Mouse (Mus musculus) limb, embryonic 14.5 days (tissue): ENCODE data around the gene Gusb. TPM values are rescaled to one million over a fixed set of nuclear protein-coding genes. Genes with fewer than 3 reads are reported as not detected.

Source experiments
- ATAC-seq: fragments of 200-750 bp; cut with Nextera tagmentation; 2 replicates; pipeline ENCODE4 v1.8.0; 2017; ENCODE audit warnings: low read depth, moderate number of reproducible peaks, moderate TSS enrichment; ENCODE audit not compliant: low FRiP score
- DNase-seq: peaks from one replicate; pipeline ENCODE4 v3.0.0-alpha.2; 2015; ENCODE audit warnings: low spot score
- H3K27ac ChIP-seq: fragments of 300-500 bp; sonication (generic); replicated peaks from 2 replicates; pipeline ENCODE4 v1.5.1; 2014; ENCODE audit warnings: low read depth, mild to moderate bottlenecking, low read length, moderate library complexity, mixed read lengths
- H3K27me3 ChIP-seq: fragments of 300-500 bp; sonication (generic); 2 replicates; pipeline ENCODE4 v1.6.1; 2014; ENCODE audit warnings: low read length, mixed read lengths; ENCODE audit not compliant: control insufficient read depth, insufficient read depth
- H3K36me3 ChIP-seq: fragments of 300-500 bp; sonication (generic); 2 replicates; pipeline ENCODE4 v1.6.1; 2014; ENCODE audit warnings: mild to moderate bottlenecking, low read length, moderate library complexity, mixed read lengths; ENCODE audit not compliant: control insufficient read depth, insufficient read depth
- H3K4me1 ChIP-seq: fragments of 300-500 bp; sonication (generic); 2 replicates; pipeline ENCODE4 v1.6.1; 2014; ENCODE audit warnings: antibody characterized with exemption, low read length, mixed read lengths; ENCODE audit not compliant: control insufficient read depth, insufficient read depth
- H3K4me2 ChIP-seq: fragments of 300-500 bp; sonication (generic); replicated peaks from 2 replicates; pipeline ENCODE4 v1.6.1; 2014; ENCODE audit warnings: low read depth, mild to moderate bottlenecking, low read length, moderate library complexity; ENCODE audit not compliant: severe bottlenecking
- H3K4me3 ChIP-seq: fragments of 300-500 bp; sonication (generic); replicated peaks from 2 replicates; pipeline ENCODE4 v1.5.1; 2014; ENCODE audit warnings: low read length
- H3K9ac ChIP-seq: fragments of 300-500 bp; sonication (generic); 2 replicates; pipeline ENCODE4 v1.6.1; 2014; ENCODE audit warnings: mild to moderate bottlenecking, low read depth, low read length, moderate library complexity; ENCODE audit not compliant: severe bottlenecking
- H3K9me3 ChIP-seq: fragments of 300-500 bp; sonication (generic); 2 replicates; pipeline ENCODE4 v1.6.1; 2016; ENCODE audit warnings: low read length; ENCODE audit not compliant: control insufficient read depth
- POLR2A ChIP-seq: fragments of 200-500 bp; IDR thresholded peaks from 2 replicates; pipeline ENCODE4 v1.8.0; 2012; ENCODE audit warnings: inconsistent platforms, mild to moderate bottlenecking, moderate library complexity, borderline replicate concordance; ENCODE audit not compliant: insufficient read depth, insufficient read length; ENCODE audit errors: extremely low read depth
- WGBS: fragments of 180-500 bp; shearing (Covaris S2); extraction: QIAGEN DNeasy Blood & Tissue Kit; methylation state at CpG from one replicate; pipeline ENCODE4 v1.1.7; 2014; 5-methylcytosine and 5-hydroxymethylcytosine counted together
- polyA plus RNA-seq, 2 experiments: library from polyadenylated mRNA; depleted of rRNA in 1 of 2; stranded (reverse) in 1 of 2; unstranded in 1 of 2; fragments of >200 nt; fragmentation: Nextera tagmentation in 1 of 2; extraction: Ambion mirVana in 1 of 2; gene quantifications; 2 replicates each; pipeline versions ENCODE4 v1.2.1 to v1.2.3; 2012 to 2014

Gusb gene
- polyA plus RNA-seq, 2 experiments, result 37.2 to 54.4 TPM

DNA sequence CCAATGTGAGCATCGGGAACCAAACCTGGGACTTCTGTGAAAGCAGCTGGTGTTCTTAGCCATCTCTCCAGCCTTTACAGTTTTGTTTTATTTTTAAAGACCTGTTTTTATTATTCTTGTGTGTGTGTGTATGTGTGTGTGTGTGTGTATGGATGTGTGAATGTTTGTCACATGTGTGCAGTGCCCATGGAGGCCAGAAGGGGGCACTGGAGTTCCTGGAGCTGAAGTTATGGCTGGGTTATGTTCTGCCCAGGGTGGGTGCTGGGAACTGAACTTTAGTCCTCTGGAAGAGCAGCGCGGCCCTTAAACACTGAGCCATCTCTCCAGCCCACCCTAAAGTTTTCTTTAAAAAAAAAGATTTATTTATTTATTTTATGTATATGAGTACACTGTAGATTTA is 12.3 kb upstream of the Gusb start:
- H3K27ac ChIP-seq, result no peak overlapping the region
- H3K4me2 ChIP-seq, result no peak overlapping the region
- peaks cover 25% of the 10 kb centered on the region for H3K36me3 ChIP-seq
- no peaks in the 10 kb centered on the region for H3K4me1 ChIP-seq
- H3K27me3 ChIP-seq, result no peaks in the 10 kb centered on the region
- no peak overlapping the region for H3K9ac ChIP-seq
- TF ChIP-seq POLR2A, result no peak
- ATAC-seq, result no peak
- 100% methylated on average over 3 of the region's 3 CpGs for WGBS
- peaks cover 5% of the 10 kb centered on the region; the same call in 1 of the 2 replicates for H3K9me3 ChIP-seq
- DNase-seq, result no peak
- no peak overlapping the region for H3K4me3 ChIP-seq

DNA sequence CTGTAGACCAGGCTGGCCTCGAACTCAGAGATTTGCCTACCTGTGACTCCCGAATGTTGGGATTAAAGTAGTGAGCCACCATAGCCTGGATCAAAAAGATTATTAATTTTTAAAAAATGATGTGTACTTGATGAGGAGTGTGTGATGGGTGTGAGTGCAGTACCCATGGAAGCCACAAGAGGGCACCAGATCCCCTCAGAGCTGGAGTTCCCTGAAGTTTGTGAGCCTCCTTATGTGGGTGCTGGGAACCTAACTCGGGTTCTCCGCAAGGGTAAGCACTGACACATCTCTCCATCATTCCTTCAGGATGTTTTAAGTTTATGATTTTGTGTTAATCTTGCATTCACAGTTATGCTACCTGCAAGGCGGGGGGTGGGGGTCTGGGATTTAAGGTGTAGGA is 8.1 kb upstream of the Gusb start:
- DNase-seq (no peak), ATAC-seq (no peak)
- H3K4me3 ChIP-seq, result no peak overlapping the region
- no peaks in the 10 kb centered on the region for H3K27me3 ChIP-seq
- WGBS, result 95% methylated on average over 5 of the region's 5 CpGs
- TF ChIP-seq POLR2A, result no peak
- H3K36me3 ChIP-seq, result peaks cover 20% of the 10 kb centered on the region
- H3K27ac ChIP-seq, result no peak overlapping the region
- no peak overlapping the region for H3K9ac ChIP-seq
- H3K4me1 ChIP-seq, result no peaks in the 10 kb centered on the region
- peaks cover 5% of the 10 kb centered on the region; the same call in 1 of the 2 replicates for H3K9me3 ChIP-seq
- H3K4me2 ChIP-seq, result no peak overlapping the region

DNA sequence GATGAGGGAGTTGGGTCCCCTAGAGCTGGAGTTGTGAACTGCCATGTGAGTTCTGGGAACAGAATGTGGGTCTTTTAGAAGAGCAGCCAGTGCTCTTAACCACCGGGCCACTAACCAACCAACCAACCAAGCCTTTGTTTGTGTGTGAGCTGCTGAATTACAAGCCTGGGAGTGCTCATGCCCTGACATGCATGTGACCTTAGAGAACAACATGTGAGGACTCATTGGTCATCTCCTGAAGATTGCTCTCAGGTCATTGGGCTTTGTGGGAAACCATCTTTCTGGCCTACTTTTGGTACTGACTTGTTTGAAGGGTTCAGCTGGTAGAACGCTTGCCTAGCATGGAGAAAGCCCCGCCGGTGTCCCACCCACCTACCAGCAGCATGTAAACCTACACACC is 6.9 kb upstream of the Gusb start:
- DNase-seq (no peak), ATAC-seq (no peak)
- Histone ChIP-seq H3K27ac (no peak overlapping the region), H3K36me3 (peaks cover 16% of the 10 kb centered on the region), H3K4me2 (no peak overlapping the region), H3K9me3 (peaks cover 5% of the 10 kb centered on the region; the same call in 1 of the 2 replicates), H3K4me3 (no peak overlapping the region), H3K27me3 (no peaks in the 10 kb centered on the region), H3K9ac (no peak overlapping the region), H3K4me1 (no peaks in the 10 kb centered on the region)
- 98% methylated on average over 4 of the region's 4 CpGs for WGBS
- TF ChIP-seq POLR2A, result no peak

DNA sequence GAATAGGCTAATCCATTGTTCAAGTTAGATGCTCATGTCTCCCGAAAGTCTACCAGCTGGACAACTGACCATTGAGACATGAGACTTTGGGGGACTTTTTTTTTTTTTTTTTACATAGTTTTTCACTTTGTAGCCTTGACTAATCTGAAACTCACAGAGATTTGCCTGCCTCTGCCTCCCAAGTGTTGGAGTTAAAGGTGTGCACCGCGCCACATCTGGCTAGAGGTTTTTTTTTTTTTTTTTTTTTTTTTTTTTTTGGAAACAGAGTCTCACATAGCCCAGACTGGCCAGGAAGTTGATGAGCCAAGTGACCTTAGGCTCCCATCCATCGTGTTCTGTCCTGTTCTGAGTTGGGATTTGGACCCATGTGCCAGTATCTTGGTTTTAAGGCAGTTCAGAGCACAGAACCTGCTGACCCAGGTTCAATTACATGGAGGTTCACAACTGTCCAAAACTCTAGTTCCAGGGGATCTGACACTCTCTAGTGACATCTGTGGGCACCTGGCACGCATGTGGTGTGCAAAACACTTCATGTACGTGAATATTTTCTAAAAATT is 5.3 kb upstream of the Gusb start:
- DNase-seq, result no peak
- H3K36me3 ChIP-seq, result peaks cover 16% of the 10 kb centered on the region
- ATAC-seq, result no peak
- TF ChIP-seq POLR2A, result no peak
- no peak overlapping the region for H3K4me3 ChIP-seq
- peaks cover 3% of the 10 kb centered on the region; the same call in 1 of the 2 replicates for H3K4me1 ChIP-seq
- peaks cover 5% of the 10 kb centered on the region; the same call in 1 of the 2 replicates for H3K9me3 ChIP-seq
- WGBS, result 75% methylated on average over 6 of the region's 6 CpGs
- no peak overlapping the region for H3K9ac ChIP-seq
- no peak overlapping the region for H3K4me2 ChIP-seq
- H3K27ac ChIP-seq, result no peak overlapping the region
- no peaks in the 10 kb centered on the region for H3K27me3 ChIP-seq

DNA sequence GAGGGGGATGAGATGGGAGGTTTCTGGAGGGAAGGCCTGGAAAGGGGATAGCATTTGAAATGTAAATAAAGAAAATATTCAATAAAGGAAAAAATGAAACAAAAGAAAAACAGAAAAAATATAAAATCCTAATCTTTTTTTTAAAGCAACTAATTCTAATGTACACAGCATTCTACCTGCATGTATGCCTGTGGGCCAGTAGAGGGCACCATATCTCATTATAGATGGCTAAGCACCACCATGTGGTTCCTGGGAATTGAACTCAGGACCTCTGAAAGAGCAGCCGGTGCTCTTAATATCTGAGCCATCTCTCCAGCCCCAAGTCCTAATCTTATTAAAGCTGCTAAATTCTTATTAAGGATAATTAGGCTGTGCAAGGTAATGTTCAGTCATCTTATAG is 4.5 kb upstream of the Gusb start:
- Histone ChIP-seq H3K4me3 (no peak overlapping the region), H3K9me3 (peaks cover 5% of the 10 kb centered on the region; the same call in 1 of the 2 replicates), H3K27me3 (no peaks in the 10 kb centered on the region), H3K4me1 (peaks cover 5% of the 10 kb centered on the region; the same call in 1 of the 2 replicates), H3K36me3 (peaks cover 12% of the 10 kb centered on the region), H3K9ac (no peak overlapping the region), H3K27ac (no peak overlapping the region), H3K4me2 (no peak overlapping the region)
- no peak for TF ChIP-seq POLR2A
- no peak for ATAC-seq
- DNase-seq, result no peak
- WGBS, result 93% methylated on average over 1 of the region's 1 CpGs

DNA sequence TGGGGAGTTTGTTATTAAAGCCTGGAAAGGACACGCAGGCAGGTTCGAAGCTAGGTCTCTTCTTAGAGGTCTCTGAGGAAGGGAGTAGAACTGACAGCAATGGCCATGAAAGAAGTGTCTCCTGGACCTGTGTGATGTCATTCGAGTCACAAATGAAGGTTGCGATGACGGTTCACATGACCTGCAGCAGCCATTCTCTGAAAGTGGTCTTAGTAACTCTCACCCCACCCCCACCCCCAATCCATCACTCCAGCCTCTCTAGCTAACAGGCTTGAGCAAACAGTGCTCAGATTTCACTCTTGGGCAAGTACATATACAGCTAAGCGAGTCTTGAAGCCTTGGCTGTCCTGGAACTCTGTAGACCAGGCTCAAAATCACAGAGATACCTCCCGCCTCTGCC is 380 bp upstream of the Gusb start:
- Histone ChIP-seq H3K36me3 (0 out of 2 replicates have a peak, but pooled peaks cover 4% of the 10 kb centered on the region), H3K9ac (peak overlapping the region; percentile 75; the same call in 1 of the 2 replicates), H3K4me2 (peak overlapping the region; percentile 63), H3K4me3 (peak overlapping the region; percentile 67), H3K9me3 (no peaks in the 10 kb centered on the region), H3K27me3 (no peaks in the 10 kb centered on the region), H3K4me1 (peaks cover 11% of the 10 kb centered on the region), H3K27ac (peak overlapping the region; percentile 72)
- WGBS, result 48% methylated on average over 7 of the region's 7 CpGs
- DNase-seq (no peak), ATAC-seq (no peak)
- no peak for TF ChIP-seq POLR2A
